Mouse (Mus musculus) forebrain, embryonic 13.5 days (tissue): ENCODE data around the gene Tlk1. TPM values are rescaled to one million over a fixed set of nuclear protein-coding genes. Genes with fewer than 3 reads are reported as not detected.
"Not testable (repeated sequence)": the region's sequence is repeated elsewhere in the genome, so short reads cannot be mapped to it uniquely, and the experiment has no call there.

Experiments
- ATAC-seq: fragments of 200-750 bp; cut with Nextera tagmentation; 2 replicates; pipeline ENCODE4 v1.8.0; 2017
- H3K27ac ChIP-seq: fragments of 300-500 bp; sonication (generic); 2 replicates; pipeline ENCODE4 v1.5.1; 2015; ENCODE audit warnings: inconsistent platforms, mild to moderate bottlenecking, moderate library complexity
- H3K27me3 ChIP-seq: fragments of 300-500 bp; sonication (generic); 2 replicates; pipeline ENCODE4 v1.6.1; 2015; ENCODE audit warnings: mild to moderate bottlenecking, inconsistent platforms
- H3K36me3 ChIP-seq: fragments of 300-500 bp; sonication (generic); 2 replicates; pipeline ENCODE4 v1.6.1; 2015; ENCODE audit warnings: mild to moderate bottlenecking, inconsistent platforms; ENCODE audit not compliant: poor library complexity, severe bottlenecking
- H3K4me1 ChIP-seq: fragments of 300-500 bp; sonication (generic); 2 replicates; pipeline ENCODE4 v1.6.1; 2015; ENCODE audit warnings: inconsistent platforms
- H3K4me2 ChIP-seq: fragments of 300-500 bp; sonication (generic); 2 replicates; pipeline ENCODE4 v1.6.1; 2015; ENCODE audit warnings: inconsistent platforms, mild to moderate bottlenecking, moderate library complexity
- H3K4me3 ChIP-seq: fragments of 300-500 bp; sonication (generic); 2 replicates; pipeline ENCODE4 v1.5.1; 2015; ENCODE audit warnings: mild to moderate bottlenecking, inconsistent platforms
- H3K9ac ChIP-seq: fragments of 300-500 bp; sonication (generic); 2 replicates; pipeline ENCODE4 v1.6.1; 2015; ENCODE audit warnings: mild to moderate bottlenecking, inconsistent platforms
- H3K9me3 ChIP-seq: fragments of 300-500 bp; sonication (generic); replicated peaks from 2 replicates; pipeline ENCODE4 v1.6.1; 2016; ENCODE audit warnings: inconsistent platforms
- WGBS: fragments of 180-500 bp; shearing (Covaris S2); methylation state at CpG from one replicate; pipeline ENCODE4 v1.1.7; 2015; 5-methylcytosine and 5-hydroxymethylcytosine counted together
- polyA plus RNA-seq: library from polyadenylated mRNA; unstranded; fragments of >200 nt; fragmentation: Nextera tagmentation; extraction: Ambion mirVana; gene quantifications from 2 replicates; pipeline ENCODE4 v1.2.1, GENCODE M21; 2015

Gene Tlk1
- polyA plus RNA-seq, 1 experiment from 2014 or later, result 23.6 TPM

- H3K9ac ChIP-seq, result no peak overlapping the region
- H3K27me3 ChIP-seq, result no peaks in the 10 kb centered on the region
- 93% methylated on average over 3 of the region's 3 CpGs for WGBS
- peaks cover under 1% of the 10 kb centered on the region; the same call in 1 of the 2 replicates for H3K36me3 ChIP-seq
- ATAC-seq, result no peak
- no peaks in the 10 kb centered on the region; the same call in 1 of the 2 replicates for H3K4me1 ChIP-seq
- H3K27ac ChIP-seq, result no peak overlapping the region
- H3K4me2 ChIP-seq, result no peak overlapping the region
- no peak overlapping the region for H3K4me3 ChIP-seq
- H3K9me3 ChIP-seq, result no peaks in the 10 kb centered on the region
Observed at GRCm38 (mm10) chr2:70809921-70810320, 15.6 kb downstream of the Tlk1 start.

GRCm38 (mm10) chr2:70808681-70809080, 16.8 kb downstream of the Tlk1 start:
- H3K4me1 ChIP-seq, result no peaks in the 10 kb centered on the region; the same call in 1 of the 2 replicates
- no peak overlapping the region for H3K4me2 ChIP-seq
- ATAC-seq, result no peak
- H3K9me3 ChIP-seq, result no peaks in the 10 kb centered on the region
- H3K4me3 ChIP-seq, result no peak overlapping the region
- H3K27ac ChIP-seq, result no peak overlapping the region
- H3K9ac ChIP-seq, result no peak overlapping the region
- H3K27me3 ChIP-seq, result no peaks in the 10 kb centered on the region
- peaks cover 9% of the 10 kb centered on the region; the same call in 1 of the 2 replicates for H3K36me3 ChIP-seq

- H3K27me3 ChIP-seq, H3K4me1 ChIP-seq, H3K36me3 ChIP-seq, H3K9me3 ChIP-seq, H3K4me3 ChIP-seq, H3K9ac ChIP-seq, H3K4me2 ChIP-seq, H3K27ac ChIP-seq, ATAC-seq: not testable (repeated sequence)
- 96% methylated on average over 3 of the region's 3 CpGs for WGBS
Observed at GRCm38 (mm10) chr2:70807678-70808077, 17.9 kb downstream of the Tlk1 start.

GRCm38 (mm10) chr2:70806020-70806419, 19.5 kb downstream of the Tlk1 start:
- H3K4me3 ChIP-seq, result no peak overlapping the region
- H3K4me2 ChIP-seq, result no peak overlapping the region
- H3K27ac ChIP-seq, result no peak overlapping the region
- WGBS, result 89% methylated on average over 5 of the region's 5 CpGs
- H3K27me3 ChIP-seq, result no peaks in the 10 kb centered on the region
- no peak for ATAC-seq
- no peak overlapping the region for H3K9ac ChIP-seq
- no peaks in the 10 kb centered on the region for H3K4me1 ChIP-seq
- H3K9me3 ChIP-seq, result no peaks in the 10 kb centered on the region
- peaks cover 9% of the 10 kb centered on the region; the same call in 1 of the 2 replicates for H3K36me3 ChIP-seq

- not testable (repeated sequence) for H3K9me3 ChIP-seq, H3K27me3 ChIP-seq, H3K9ac ChIP-seq, ATAC-seq, H3K4me1 ChIP-seq, H3K4me2 ChIP-seq, H3K4me3 ChIP-seq, H3K36me3 ChIP-seq, H3K27ac ChIP-seq
- WGBS, result 84% methylated on average over 4 of the region's 4 CpGs
Observed at GRCm38 (mm10) chr2:70803696-70804095, 21.8 kb downstream of the Tlk1 start.

- 56% methylated on average over 6 of the region's 6 CpGs for WGBS
- Histone ChIP-seq H3K4me3 (no peak overlapping the region), H3K9ac (no peak overlapping the region), H3K36me3 (peaks cover 9% of the 10 kb centered on the region; the same call in 1 of the 2 replicates), H3K27me3 (no peaks in the 10 kb centered on the region), H3K27ac (no peak overlapping the region; the same call in 1 of the 2 replicates), H3K4me2 (no peak overlapping the region), H3K9me3 (no peaks in the 10 kb centered on the region), H3K4me1 (no peaks in the 10 kb centered on the region)
- no peak for ATAC-seq
Observed at GRCm38 (mm10) chr2:70802658-70803057, 22.9 kb downstream of the Tlk1 start.

GRCm38 (mm10) chr2:70801543-70801942, 24.0 kb downstream of the Tlk1 start:
- Histone ChIP-seq H3K4me2 (no peak overlapping the region), H3K27me3 (no peaks in the 10 kb centered on the region), H3K4me1 (no peaks in the 10 kb centered on the region), H3K9me3 (no peaks in the 10 kb centered on the region), H3K27ac (no peak overlapping the region), H3K9ac (no peak overlapping the region), H3K4me3 (no peak overlapping the region), H3K36me3 (peaks cover 9% of the 10 kb centered on the region; the same call in 1 of the 2 replicates)
- no peak for ATAC-seq

- no peaks in the 10 kb centered on the region for H3K4me1 ChIP-seq
- no peak for ATAC-seq
- no peaks in the 10 kb centered on the region for H3K9me3 ChIP-seq
- no peak overlapping the region for H3K9ac ChIP-seq
- 93% methylated on average over 1 of the region's 1 CpGs for WGBS
- H3K4me2 ChIP-seq, result no peak overlapping the region
- peaks cover 9% of the 10 kb centered on the region; the same call in 1 of the 2 replicates for H3K36me3 ChIP-seq
- H3K27ac ChIP-seq, result no peak overlapping the region
- no peaks in the 10 kb centered on the region for H3K27me3 ChIP-seq
- H3K4me3 ChIP-seq, result no peak overlapping the region
Observed at GRCm38 (mm10) chr2:70800396-70800795, 25.1 kb downstream of the Tlk1 start.

- no peaks in the 10 kb centered on the region for H3K4me1 ChIP-seq
- H3K9ac ChIP-seq, result no peak overlapping the region
- H3K9me3 ChIP-seq, result no peaks in the 10 kb centered on the region
- no peak overlapping the region for H3K4me3 ChIP-seq
- no peak overlapping the region for H3K27ac ChIP-seq
- no peaks in the 10 kb centered on the region for H3K27me3 ChIP-seq
- no peak overlapping the region for H3K4me2 ChIP-seq
- WGBS, result 91% methylated on average over 4 of the region's 4 CpGs
- ATAC-seq, result no peak
- peaks cover 9% of the 10 kb centered on the region for H3K36me3 ChIP-seq
Observed at GRCm38 (mm10) chr2:70793276-70793675, 32.3 kb downstream of the Tlk1 start.

- Histone ChIP-seq H3K4me2 (no peak overlapping the region), H3K4me3 (no peak overlapping the region), H3K9me3 (no peaks in the 10 kb centered on the region), H3K4me1 (no peaks in the 10 kb centered on the region), H3K9ac (no peak overlapping the region), H3K36me3 (peaks cover 8% of the 10 kb centered on the region), H3K27me3 (no peaks in the 10 kb centered on the region), H3K27ac (no peak overlapping the region)
- WGBS, result 88% methylated on average over 2 of the region's 2 CpGs
- no peak for ATAC-seq
Observed at GRCm38 (mm10) chr2:70790246-70790645, 35.3 kb downstream of the Tlk1 start.

- WGBS, result 94% methylated on average over 3 of the region's 3 CpGs
- no peaks in the 10 kb centered on the region for H3K9me3 ChIP-seq
- no peak overlapping the region for H3K27ac ChIP-seq
- H3K9ac ChIP-seq, result no peak overlapping the region
- no peaks in the 10 kb centered on the region for H3K4me1 ChIP-seq
- no peak overlapping the region for H3K4me2 ChIP-seq
- no peak for ATAC-seq
- H3K27me3 ChIP-seq, result no peaks in the 10 kb centered on the region
- H3K36me3 ChIP-seq, result no peaks in the 10 kb centered on the region
- H3K4me3 ChIP-seq, result no peak overlapping the region
Observed at GRCm38 (mm10) chr2:70789331-70789730, 36.2 kb downstream of the Tlk1 start.

- Histone ChIP-seq H3K27ac (no peak overlapping the region), H3K9ac (no peak overlapping the region), H3K4me3 (no peak overlapping the region), H3K9me3 (no peaks in the 10 kb centered on the region), H3K4me1 (0 out of 2 replicates have a peak, but pooled peaks cover 3% of the 10 kb centered on the region), H3K27me3 (no peaks in the 10 kb centered on the region), H3K4me2 (no peak overlapping the region), H3K36me3 (no peaks in the 10 kb centered on the region)
- 81% methylated on average over 4 of the region's 4 CpGs for WGBS
- ATAC-seq, result no peak
Observed at GRCm38 (mm10) chr2:70784447-70784846, 41.1 kb downstream of the Tlk1 start.

- 90% methylated on average over 8 of the region's 8 CpGs for WGBS
- H3K4me1 ChIP-seq, result 0 out of 2 replicates have a peak, but pooled peaks cover 3% of the 10 kb centered on the region
Observed at GRCm38 (mm10) chr2:70783504-70783903, 42.0 kb downstream of the Tlk1 start.

More at GRCm38 (mm10) chr2:70783504-70783903, 42.0 kb downstream of the Tlk1 start:
- ATAC-seq, result no peak
- Histone ChIP-seq H3K9me3 (no peaks in the 10 kb centered on the region), H3K4me2 (no peak overlapping the region), H3K36me3 (no peaks in the 10 kb centered on the region), H3K9ac (no peak overlapping the region), H3K4me3 (no peak overlapping the region), H3K27ac (no peak overlapping the region), H3K27me3 (no peaks in the 10 kb centered on the region)
